Mouse (Mus musculus) cerebellum, adult 9-11 months (tissue): ENCODE results near the gene Ckmt2.
A peak's percentile ranks its signal among the peaks of the same experiment; 100 is the strongest.

Experiments
- DNase-seq: peaks from one replicate; pipeline ENCODE4 v3.0.0; 2022

The Ckmt2 gene

DNA sequence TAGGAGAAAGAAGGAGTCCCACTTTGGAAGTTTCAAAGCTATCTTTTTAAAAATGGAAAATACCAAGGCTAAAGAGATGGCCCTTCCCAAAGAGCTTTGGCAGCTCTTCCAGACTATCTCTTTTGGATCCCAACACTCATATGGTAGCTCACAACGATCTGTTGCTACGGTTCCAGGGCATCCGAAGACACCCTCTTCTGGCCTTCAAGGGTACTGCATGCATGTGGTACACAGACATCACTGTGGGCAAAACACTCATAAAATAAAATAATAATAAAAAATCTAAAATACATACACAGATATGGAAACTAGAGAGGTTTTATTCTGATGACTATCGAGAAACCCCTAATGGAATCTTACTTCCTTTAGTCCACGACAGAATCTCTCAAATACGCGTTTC is 17.9 kb downstream of the Ckmt2 start:
- DNase-seq: no peak

DNA sequence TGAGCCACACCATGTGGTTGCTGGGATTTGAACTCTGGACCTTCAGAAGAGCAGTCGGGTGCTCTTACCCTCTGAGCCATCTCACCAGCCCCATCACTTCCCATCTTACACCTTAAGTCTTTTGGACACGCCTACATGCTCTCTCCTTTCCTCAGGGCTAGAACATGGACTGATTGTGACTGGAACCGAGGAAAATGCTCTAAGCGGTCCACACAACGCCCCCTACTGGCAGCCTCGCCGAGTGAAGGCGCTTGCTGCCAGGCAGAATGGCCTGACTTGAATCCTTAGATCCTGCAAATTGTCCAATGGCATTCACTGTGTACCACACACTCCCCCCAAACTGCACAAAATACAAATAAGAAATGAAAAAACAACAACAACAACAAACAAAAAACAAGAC is 19.3 kb downstream of the Ckmt2 start:
- no peak for DNase-seq

DNA sequence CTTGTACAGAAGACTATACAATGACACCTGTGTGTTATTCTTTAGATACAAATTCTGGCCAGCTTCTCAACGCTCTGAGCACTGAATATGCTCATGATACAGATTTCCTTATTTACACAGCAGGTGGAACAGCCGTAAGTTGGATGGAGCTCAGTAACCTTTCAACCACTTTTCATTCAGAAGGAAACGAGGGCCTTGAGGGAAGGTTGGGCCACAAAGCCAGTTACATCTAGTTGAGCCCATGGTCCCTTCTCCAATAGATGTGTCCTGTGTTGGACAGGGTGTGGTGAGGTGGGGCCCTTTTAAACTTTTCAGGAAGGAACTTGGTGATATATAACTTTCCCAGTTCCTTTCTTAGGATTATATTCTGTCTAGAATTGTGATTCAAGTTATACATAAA is 22.3 kb downstream of the Ckmt2 start:
- DNase-seq: no peak

DNA sequence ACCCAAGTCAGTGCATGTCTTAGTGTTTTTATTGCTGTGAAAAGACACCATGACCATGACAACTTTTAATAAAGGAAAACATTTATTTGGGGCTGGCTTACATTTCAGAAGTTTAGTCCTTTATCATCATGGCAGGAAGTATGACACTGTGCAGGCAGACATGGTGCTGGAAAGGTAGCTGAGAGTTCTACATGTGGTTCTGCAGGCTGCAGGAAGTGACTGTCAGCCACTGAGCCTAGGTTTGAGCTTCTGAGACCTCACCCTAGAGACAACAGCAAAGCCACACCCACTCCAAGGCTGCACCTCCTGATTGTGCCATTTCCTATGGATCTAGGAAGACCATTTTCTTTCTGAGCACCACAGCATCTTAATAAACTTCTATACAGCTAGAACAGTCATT is 48.8 kb downstream of the Ckmt2 start:
- no peak for DNase-seq

DNA sequence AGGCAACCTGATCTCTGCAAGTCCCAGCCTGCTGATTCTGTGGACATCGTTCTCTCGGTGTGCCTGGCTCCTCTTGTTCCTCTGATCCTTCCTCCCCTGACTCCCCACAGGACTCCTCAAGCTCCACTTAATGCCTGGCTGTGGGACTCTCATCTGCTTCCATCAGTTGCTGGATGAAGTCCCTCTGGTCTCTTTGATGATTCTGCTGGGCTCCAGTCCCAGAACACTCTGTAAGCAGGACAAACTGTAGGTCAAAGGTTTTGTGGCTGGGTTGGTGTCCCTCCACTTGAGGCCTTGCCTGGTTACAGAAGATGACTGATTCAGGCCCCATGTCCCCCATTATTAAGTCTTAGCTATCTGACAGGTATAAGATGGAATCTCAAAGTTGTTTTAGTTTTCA is 50.6 kb downstream of the Ckmt2 start:
- no peak for DNase-seq

DNA sequence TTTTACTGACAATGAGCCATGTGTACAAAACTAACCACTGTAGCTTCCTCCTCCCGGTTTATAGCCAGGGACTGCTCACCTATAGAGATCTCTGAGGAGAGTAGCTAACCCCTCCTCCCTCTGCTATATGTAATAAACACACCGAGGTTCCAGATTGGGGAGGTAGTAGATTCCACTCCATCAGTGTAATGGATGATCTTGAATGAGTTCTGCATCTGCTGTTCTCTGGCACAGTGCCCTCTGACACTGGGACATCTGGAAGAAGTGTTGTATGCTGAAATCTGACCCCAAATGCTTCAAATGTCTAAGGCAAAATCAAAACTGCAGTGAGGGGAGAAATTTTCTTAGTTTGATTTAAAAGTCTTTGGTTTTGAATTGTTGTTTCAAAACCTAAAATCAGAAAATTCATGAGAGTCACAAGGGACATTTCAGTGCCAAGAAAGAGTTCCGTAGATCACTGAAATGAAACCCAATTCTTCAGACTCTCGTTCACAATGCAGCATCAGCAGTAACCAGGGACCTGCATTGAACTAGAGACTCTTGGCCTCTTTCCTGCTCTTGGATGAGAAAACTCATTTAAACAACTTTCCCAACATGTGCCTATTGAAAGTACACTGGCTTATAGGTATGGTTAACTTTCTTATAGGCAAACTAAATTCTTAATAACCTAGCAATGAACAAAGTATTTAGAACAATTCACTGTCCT is 51.7 kb downstream of the Ckmt2 start:
- no peak for DNase-seq

DNA sequence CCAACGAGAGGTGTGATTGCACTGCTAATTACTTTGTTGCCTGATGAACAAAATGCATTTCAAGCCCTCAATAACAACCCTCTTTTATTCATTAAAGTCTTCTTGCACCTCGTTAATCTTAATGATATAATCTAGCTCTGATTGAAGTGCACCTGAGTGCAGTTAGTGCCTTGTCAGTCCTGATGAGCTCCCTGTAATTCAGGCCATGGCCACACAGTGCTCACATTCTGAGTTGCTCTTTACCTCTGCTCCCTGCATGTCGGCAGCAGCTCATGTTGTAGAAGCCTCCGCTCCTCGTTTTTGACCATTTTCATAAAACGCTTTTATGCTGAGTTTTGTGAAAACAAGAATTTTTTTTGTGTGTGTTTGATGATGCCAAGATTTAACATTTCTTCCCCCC is 53.0 kb downstream of the Ckmt2 start:
- no peak for DNase-seq

DNA sequence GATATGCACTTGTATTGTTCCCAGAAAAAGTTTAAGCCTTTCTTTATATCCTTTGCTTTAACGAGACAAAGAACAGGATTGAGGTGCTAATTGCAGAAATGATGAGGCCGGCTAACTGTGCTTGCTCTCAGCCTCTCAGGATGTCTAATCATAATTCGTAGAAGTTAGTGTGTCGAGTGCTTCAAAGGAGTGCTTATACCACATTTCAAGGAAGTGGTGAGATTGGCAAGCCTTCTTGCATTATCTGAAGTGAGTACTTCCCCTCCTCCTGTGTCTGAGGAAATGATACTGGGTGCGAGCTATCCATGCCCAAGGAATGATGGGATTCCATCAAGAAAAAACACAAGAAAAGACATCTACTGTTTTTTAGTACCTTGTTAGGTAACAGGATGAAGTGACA is 62.0 kb downstream of the Ckmt2 start:
- DNase-seq: no peak

DNA sequence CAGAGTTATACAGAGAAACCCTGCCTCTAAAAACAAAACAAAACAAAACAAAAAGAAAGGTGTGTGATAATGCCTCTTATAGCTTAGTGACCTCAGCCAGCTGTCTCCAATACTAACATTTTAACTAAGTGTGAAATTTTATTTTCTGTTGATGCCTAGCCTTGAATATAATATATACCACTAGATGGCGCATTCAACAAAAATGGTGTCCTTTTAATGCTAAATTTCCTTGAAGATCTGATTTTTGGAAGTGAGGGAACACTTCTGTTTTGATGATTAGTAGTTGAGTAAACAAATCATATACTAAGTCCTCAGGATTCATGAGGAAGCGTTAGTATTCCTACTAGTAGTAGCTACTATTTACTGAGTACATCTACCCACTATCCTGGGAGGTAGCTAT is 67.2 kb downstream of the Ckmt2 start:
- no peak for DNase-seq

DNA sequence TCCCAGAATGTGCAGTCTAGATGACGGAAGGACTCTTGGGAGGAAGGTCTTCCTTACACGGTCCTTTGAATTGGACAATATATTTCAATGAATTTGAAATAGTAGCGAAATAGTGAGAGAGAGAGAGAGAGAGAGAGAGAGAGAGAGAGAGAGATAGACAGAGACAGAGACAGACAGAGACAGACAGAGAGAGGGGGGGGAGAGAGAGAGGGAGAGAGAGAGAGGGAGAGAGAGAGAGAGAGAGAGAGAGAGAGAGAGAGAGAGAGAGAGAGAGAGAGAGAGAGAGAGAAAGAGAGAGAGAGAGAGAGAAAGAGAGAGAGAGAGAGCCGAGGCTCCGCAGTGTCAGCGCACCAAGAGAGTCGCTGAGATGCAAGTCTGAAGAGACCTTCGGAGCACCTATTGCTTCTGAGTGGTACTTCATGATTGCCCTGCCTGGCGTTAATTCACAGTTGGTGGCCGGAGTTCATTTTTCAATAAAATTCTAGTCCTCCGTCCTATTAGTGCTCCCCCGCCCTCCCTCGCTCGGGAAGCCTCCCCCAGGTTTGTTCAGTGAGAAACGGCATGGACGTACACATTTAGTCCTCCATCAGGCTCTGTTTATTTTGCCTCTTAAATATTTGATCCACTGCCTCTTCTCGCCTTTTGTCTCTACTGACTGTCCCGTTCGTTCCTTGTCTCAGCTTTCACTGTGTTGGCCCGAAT is 68.7 kb downstream of the Ckmt2 start:
- DNase-seq: peak; percentile 26

DNA sequence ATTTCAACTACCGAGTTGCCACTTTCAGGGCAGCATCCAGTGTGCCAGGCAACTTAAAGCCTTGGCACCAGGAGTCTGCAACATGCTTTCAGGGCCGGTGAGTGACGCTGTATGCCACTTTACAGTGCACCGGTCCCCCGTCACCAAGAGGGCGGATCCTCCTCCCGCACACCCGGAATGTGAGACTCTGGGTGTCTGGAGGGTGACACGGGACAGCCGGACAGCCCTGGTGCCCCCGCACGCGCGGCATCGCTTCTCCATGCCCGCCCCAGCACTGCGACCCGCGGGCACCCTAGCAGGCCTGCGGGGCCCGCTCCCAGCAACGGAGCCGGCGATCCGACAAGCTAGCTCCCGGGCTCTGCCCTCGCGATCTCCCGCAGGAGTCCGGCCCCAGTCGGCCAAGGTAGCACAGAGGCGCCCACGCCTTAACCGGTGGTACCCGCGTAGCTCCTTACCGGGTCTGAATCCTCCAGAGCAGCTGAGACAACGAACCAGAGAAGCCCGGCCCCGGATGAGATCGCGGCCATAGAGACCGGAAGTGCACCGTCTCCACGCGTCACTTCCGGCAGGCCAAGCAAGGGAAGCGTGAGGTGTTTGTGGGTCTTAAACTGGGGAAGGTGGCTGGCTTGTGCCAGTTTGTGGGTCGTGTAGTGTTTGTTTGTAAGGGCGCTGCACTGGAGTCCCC is 69.4 kb downstream of the Ckmt2 start, which contains the start of gene Zcchc9:
Gene Zcchc9, minus strand, starts transcription at position 551 of the 685 bp plus-strand sequence.
- peak; percentile 92 for DNase-seq
